Mouse (Mus musculus) lung, adult 2 months (tissue): Measurements from ENCODE around the gene Pdhx. TPM values are rescaled to one million over a fixed set of nuclear protein-coding genes. Genes with fewer than 3 reads are reported as not detected.

Experiments used
- DNase-seq: peaks from one replicate; pipeline ENCODE4 v3.0.0; 2022
- H3K4me1 ChIP-seq: fragments of 200-500 bp; 2 replicates; pipeline ENCODE4 v1.6.1; 2011; ENCODE audit warnings: low read length; ENCODE audit not compliant: control insufficient read depth, insufficient read depth
- H3K4me3 ChIP-seq: fragments of 200-500 bp; replicated peaks from 2 replicates; pipeline ENCODE3; 2011; ENCODE audit warnings: low read depth, mild to moderate bottlenecking, control low read depth, low read length; ENCODE audit errors: extremely low read depth
- CTCF ChIP-seq: fragments of 200-500 bp; IDR thresholded peaks from 2 replicates; pipeline ENCODE4 v1.5.1; 2011; ENCODE audit warnings: mild to moderate bottlenecking, low read length, control low read depth; ENCODE audit not compliant: insufficient read depth
- POLR2A ChIP-seq: fragments of 200-500 bp; IDR thresholded peaks from 2 replicates; pipeline ENCODE4 v1.6.1; 2011; ENCODE audit warnings: low read depth, mild to moderate bottlenecking, control low read depth, low read length, borderline replicate concordance; ENCODE audit errors: extremely low read depth
- WGBS: fragments of 180-500 bp; shearing (Covaris S2); methylation state at CpG from one replicate; pipeline ENCODE4 v1.1.7; 2018; 5-methylcytosine and 5-hydroxymethylcytosine counted together
- polyA plus RNA-seq: library from polyadenylated mRNA; depleted of rRNA; stranded (reverse); fragments of >200 nt; gene quantifications from 2 replicates; pipeline ENCODE4 v1.2.3, GENCODE M21; 2012; rRNA removed

The Pdhx gene
- polyA plus RNA-seq, 1 experiment, result 16.0 TPM

DNA sequence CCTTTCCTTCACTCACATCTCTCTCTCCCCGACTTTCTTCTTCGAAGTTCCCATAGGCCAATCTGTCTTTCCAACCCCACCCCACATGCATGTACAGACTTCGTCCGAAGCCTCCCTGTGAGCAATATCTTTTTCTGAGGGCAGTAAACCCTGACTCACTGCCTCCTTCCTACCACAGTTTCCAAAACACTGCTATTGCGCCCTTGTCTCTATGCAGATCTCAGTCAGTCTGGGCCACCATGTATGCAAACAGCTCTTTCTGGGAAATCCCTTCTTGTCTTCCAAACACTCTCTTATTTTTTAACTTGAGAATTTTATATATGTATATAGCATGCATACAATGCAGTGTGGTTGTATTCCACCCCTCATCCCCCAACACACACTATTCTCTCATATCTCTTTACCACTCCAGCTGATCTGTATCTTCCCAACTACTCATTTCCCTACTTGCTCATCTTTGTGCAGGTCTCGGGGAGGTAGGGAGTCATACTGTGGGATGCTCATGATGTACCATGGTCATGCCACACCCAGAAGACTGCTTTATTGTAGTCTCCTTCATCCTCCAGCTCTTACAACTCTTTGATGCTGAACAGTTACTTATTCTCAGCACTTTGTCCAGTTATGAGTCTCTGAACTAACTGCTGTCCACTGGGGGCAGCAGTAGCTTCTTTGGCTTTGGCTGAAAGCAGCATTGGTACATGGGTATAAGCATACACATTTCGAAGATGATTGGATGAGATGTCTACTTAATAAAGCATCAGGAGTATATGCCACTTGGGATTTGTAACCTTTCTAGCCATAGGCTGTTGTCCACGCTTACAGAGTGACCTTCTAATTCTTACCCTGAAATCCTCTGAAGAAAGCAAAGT lies 91.6 kb downstream of the Pdhx start:
- Histone ChIP-seq H3K4me3 (no peak overlapping the region), H3K4me1 (no peaks in the 10 kb centered on the region)
- no peak for DNase-seq
- 85% methylated on average over 8 of the region's 8 CpGs for WGBS
- TF ChIP-seq POLR2A, result no peak
- TF ChIP-seq CTCF, result no peak

DNA sequence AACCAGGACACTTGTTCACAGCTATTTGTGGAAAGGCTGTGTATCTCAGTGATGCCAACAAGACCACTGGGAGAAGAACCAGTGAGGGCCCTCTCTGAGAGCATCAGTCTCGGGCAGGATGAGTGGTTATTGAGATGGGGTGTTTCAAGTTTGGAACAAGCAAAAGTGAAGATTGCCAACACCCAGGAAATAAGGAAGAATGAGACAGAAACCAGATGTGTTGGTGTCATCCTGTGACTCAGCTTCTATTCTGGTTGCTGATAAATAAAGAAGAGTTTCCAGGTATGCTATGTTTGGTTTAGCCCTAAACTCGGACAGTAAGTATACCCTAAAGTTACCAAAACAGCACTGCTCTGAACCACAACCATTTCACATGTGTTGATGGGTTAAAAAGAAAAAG lies 92.4 kb downstream of the Pdhx start:
- Histone ChIP-seq H3K4me3 (no peak overlapping the region), H3K4me1 (no peaks in the 10 kb centered on the region)
- 67% methylated on average over 2 of the region's 2 CpGs for WGBS
- DNase-seq, result no peak
- TF ChIP-seq CTCF (no peak), POLR2A (no peak)

GRCm38 (mm10) chr2:102979519-102979918 lies 93.8 kb downstream of the Pdhx start:
- TF ChIP-seq CTCF (no peak), POLR2A (no peak)
- 79% methylated on average over 2 of the region's 2 CpGs for WGBS
- no peaks in the 10 kb centered on the region for H3K4me1 ChIP-seq
- H3K4me3 ChIP-seq, result no peak overlapping the region
- DNase-seq, result no peak

DNA sequence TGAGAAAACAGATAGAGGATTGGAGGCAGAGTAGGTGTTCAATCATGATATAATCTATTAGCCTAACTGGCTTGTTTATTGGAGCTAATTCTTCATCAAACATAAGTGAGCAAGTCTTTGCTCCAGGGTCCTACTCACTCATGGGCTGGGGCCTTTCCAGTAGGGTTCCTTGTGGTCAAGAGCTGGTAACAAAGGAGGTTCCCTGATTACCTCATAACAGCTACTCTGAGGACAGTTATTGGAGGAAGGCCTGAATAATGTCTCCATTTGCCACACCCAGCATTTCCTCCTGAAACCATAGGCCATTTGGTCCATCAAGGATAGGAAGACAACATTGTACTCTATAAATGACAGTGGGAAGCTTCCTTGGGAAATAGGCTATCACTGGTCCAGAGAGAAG lies 94.2 kb downstream of the Pdhx start:
- no peak for TF ChIP-seq POLR2A
- TF ChIP-seq CTCF, result no peak
- no peak for DNase-seq
- H3K4me1 ChIP-seq, result no peaks in the 10 kb centered on the region
- H3K4me3 ChIP-seq, result no peak overlapping the region

DNA sequence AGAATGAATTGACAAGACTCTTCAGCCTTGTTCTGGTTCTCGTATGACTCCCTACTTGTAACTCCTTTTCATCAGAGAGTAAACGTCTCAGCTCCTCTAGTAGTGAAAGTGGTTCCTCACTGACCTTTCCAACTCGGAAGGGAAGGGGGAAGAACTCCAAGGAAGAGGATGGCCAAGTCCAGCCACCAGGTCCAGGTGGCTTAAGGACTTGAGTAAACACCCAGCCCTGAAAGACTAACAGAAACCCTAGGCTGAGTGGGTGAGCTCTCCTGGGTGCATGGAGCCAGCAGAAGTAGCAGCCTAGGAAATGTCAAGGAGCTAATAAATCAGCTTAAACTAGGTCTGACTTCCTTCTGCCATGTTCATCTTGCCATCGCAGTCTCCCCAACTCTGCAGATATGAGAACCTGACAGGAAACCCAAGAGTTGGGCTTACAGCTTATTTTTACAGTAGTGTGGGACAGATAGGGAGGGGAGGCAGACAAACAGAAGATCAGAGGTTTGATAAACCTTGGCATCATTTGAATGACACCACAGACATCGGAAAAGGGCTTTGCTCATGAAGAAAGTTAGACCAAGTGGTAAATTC lies 97.9 kb downstream of the Pdhx start:
- Histone ChIP-seq H3K4me3 (no peak overlapping the region), H3K4me1 (no peaks in the 10 kb centered on the region)
- DNase-seq, result no peak
- WGBS, result 45% methylated on average over 5 of the region's 5 CpGs
- no peak for TF ChIP-seq CTCF
- no peak for TF ChIP-seq POLR2A

DNA sequence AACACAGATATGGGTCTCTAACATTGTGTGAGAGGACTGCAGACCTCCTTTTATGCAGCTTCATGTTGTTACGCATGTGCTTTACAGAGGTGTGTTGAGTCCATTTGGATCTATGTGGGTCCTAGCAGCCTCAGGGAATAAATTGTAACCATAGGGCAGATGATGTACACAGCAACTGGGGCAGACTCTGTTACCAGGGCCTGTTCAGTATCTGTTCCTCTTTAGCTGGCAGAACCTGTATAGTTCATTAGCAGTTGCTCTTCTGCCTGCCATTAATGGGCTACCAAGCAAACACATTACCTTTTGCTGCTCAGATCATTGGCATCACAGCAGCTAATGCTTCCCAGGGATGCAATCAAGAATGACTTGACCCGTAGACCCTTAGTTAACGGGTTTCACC lies 100.2 kb downstream of the Pdhx start:
- no peak for TF ChIP-seq CTCF
- TF ChIP-seq POLR2A, result no peak
- 96% methylated on average over 3 of the region's 3 CpGs for WGBS

GRCm38 (mm10) chr2:102972575-102972974 lies 100.7 kb downstream of the Pdhx start:
- TF ChIP-seq CTCF (no peak), POLR2A (no peak)
- no peaks in the 10 kb centered on the region for H3K4me1 ChIP-seq
- H3K4me3 ChIP-seq, result no peak overlapping the region
- WGBS, result 48% methylated on average over 5 of the region's 5 CpGs
- DNase-seq, result no peak

More for the DNA sequence above, 100.2 kb downstream of the Pdhx start:
- DNase-seq, result no peak
- no peak overlapping the region for H3K4me3 ChIP-seq
- no peaks in the 10 kb centered on the region for H3K4me1 ChIP-seq

DNA sequence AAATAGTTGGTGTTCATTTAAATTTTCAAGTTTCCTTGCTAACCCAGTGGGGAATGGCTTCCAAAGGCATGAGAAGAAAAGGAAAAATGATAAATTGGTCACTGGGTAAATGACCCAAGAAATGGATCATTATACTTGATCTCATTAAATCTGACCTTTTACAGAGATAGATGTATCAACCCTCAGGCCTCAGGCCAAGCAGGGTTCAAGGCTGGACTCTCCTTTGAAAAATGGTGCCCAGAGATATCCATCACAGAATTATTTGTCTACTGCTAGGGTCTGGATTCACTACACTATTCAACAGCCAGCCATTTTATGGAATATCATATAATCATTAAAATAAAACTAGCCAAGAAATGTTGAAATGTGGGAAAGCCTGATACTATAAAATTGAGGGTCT lies 101.4 kb downstream of the Pdhx start:
- DNase-seq, result no peak
- TF ChIP-seq CTCF, result no peak
- no peak for TF ChIP-seq POLR2A
- Histone ChIP-seq H3K4me1 (no peaks in the 10 kb centered on the region), H3K4me3 (no peak overlapping the region)

Other genes with a start within 250 kb of the Pdhx start
- 46.8 and 59.3 TPM in 2 replicates for gene Cd44, start 171.8 kb downstream of the Pdhx start, polyA plus RNA-seq
- gene Apip, start 162 bp upstream of the Pdhx start, polyA plus RNA-seq, result 12.0 and 13.7 TPM in 2 replicates
- 23.1 and 38.4 TPM in 2 replicates for gene Ehf, start 229.8 kb upstream of the Pdhx start, polyA plus RNA-seq